Mouse (Mus musculus) ZHBTc4 (cell line): Measurements from ENCODE around the gene Hormad2.
A peak's percentile ranks its signal among the peaks of the same experiment; 100 is the strongest.

Experiments
- DNase-seq: peaks from one replicate; pipeline ENCODE4 v3.0.0-alpha.2; 2011; ENCODE audit warnings: low read depth, low spot score

Hormad2 gene

DNA sequence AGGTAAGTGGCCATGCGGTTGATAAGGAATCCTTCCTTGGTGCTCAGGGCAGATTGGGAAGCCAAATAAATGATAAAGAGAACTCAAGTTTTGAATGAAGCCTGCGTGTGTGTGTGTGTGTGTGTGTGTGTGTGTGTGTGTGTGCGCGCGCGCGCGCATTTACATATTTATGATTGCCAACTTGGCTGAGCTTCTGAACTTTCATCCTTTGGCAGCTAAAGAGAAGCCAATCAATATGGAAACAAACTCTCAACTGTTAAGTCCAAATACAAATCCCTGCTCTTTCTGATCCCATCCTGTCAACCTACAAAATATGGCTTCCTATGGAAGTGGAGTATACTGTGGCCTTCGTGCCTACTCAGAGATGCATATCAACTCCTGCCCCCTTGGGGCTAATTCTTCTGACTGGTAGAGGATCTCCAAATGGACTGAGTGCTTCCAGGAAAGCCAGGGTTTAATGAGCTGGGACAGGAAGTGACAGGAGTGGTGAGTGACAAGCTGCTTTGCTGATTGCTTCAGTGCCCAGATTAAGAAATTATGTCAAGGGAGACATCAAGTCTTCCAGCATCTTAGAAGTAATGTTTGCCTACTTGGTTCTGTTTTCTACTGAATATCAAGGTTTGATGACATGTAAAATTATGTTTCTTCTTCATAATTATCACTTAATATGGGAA is 5.4 kb upstream of the Hormad2 start:
- DNase-seq = no peak

DNA sequence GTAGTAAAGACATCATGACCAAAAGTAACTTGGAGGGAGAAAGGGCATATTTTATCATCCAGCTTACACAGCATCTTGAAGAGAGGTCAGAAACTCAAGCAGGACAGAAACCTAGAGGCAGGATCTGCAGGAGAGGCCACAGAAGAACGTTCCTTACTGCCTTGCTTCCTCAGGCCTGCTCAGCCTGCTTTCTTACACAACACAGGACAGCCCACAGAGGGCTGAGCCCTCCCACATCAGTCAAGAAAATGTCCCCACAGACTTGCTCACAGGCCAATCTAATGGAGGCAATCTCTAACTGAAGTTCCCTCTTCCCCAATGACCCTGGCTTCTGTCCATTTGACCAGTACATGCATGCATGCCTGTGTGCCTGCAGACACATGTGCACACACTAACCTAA is 1.4 kb upstream of the Hormad2 start:
- DNase-seq = no peak

DNA sequence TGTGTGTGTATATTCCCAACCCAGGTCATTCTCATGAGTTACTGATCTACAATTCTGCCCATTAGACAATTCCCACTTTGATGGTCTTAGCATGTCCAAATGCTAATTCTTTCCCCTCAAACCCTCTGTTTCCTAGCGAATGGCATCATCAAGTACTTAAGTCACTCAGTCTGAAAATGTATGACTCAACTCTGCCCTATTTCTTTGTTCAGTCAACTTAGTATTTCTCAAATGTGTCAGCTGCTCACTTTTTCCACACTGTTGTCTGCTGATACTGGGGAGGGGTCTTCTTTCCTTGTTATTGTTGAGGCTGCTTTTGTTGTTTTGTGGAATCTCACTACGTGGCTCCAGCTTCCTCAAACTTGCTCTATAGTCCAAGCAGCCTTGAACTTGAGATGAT is 2.7 kb downstream of the Hormad2 start:
- no peak for DNase-seq

DNA sequence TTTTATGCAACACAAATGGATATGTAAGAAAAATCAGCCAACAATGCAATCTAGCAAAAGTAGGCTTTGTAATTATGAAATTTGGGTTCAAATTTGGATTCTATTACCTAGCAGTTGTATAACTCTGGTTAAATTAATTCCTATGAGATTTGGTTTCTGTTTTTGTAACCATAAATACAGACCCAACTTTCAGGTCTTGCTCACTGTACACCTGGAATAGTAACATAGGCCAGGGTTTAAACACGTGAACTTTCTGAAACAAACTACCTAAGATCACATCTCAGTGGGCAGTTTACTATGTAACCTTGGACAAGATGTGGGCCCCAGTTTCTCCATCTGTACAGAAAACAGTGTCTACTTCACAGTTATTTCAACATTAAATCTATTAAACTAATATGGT is 3.6 kb downstream of the Hormad2 start:
- DNase-seq = no peak

DNA sequence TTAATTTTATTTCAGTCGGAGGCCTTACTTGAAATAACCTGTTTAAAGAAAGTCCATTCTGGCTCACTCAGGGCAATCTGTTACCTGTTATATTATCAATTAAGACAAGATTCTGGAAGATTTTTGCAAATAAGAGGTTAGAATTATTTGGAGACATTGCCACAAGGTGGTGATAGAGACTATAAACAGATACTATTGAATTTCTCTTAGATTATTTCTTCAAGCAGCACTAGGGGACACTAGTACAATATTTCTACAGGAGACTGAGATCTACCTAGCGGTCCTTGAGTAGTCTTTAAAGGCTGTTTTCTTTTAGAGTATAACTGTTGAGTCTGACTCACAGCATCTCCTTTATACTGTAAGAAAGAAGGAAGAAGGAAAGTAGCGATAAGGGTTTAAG is 4.3 kb downstream of the Hormad2 start:
- DNase-seq = no peak

DNA sequence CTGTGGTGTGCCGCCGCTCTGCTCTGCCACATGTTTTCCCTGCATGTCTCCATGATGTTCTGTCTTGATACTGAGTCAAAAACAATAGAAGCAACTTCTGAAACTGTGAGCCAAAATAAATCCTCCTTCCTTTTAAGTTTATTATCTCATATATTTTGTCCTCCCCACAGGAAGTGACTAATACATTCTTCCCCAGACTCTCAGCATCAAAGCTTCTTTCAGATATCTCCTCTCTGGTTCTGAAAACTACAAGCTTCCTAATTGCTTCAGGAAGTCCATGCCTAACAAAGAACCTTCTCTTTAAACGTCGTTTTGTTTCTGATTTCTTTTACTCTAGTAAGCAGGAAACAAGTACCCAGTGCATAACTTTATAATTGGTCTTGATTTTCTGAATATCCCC is 6.4 kb downstream of the Hormad2 start:
- no peak for DNase-seq

DNA sequence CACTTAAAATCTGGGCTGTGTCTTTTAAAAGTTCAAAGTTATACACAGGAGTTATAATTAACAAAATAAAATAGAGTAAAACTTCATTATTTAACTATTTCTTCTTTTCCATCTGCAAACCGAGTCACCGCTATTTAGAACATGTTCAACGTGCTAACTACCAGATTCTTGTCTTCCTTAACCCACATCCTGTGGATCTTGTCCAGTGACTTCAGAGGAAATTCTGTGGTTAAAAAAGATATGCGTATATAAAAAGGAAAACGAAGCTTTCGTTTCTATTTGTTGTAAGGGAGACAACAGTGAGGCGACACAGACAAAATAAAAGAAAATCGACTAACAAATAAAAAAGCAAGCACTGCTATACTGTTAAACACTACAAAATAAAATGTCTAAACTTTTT is 17.1 kb downstream of the Hormad2 start:
- no peak for DNase-seq

DNA sequence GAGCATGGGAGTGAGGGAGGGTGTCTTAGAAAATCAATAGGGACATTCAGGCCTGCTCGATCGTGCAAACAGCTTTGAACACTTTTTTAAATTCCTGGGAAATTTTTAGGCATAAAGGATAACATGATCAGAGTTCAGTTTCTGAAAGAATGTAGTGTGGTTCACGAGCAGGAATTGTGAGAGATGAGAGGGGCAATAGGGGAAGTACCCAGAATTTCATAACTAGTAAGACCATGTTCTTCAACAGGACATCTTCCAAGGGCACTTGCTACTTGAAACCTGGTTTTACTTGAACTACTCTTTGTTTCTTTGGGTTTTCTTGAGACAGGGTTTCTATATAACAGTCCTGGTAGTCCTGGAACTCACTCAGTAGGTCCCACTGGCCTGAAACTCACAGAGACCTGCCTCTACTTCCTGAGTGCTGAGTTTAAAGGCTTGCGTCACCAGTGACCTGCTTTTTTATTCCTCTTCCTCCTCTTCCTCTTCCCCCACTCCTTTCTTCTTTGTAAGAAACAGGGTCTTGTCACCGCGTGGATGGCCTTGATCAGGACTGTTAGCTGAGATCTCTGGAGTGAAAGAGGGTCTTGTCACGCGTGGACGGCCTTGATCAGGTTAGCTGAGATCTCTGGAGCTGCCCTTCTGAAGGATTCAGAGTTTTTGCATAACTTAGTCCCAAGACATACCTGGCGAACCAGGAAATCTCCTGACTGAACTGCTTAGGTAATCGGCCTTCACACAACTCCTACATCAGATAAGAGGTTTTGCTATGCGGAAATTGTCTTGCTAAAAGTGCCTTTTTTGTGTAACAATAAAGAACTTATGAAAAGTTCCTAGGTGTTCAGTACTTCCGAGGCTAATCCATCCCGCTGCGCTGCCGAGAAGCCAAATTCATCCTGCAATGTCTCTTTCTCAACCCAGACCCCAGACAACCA is 18.1 kb downstream of the Hormad2 start:
- peak; percentile 48 for DNase-seq

DNA sequence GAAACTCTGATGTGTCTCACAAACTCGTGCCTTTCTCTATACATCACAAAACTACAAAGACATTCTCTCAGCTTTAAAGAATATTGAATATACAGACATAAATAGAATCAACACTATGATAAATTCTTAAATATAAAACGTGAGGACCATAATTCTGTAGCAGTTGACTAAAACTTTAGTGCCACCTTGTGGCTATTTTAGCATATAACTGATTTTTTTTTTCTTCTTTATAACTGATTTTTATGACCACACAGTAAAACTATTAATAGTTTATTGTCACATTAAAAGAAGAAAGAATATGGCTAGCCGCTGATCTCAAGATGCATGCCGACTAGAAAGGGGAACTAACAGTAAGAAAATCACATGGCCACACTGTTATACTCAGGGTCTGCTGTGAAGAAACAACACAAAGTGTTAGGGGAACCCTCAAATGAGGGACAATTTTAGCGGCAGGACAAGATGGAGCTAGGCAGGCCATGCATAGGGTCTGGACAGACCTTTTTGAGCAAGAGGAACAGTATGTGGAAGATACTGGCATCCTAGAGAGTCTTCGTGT is 18.9 kb downstream of the Hormad2 start:
- no peak for DNase-seq

DNA sequence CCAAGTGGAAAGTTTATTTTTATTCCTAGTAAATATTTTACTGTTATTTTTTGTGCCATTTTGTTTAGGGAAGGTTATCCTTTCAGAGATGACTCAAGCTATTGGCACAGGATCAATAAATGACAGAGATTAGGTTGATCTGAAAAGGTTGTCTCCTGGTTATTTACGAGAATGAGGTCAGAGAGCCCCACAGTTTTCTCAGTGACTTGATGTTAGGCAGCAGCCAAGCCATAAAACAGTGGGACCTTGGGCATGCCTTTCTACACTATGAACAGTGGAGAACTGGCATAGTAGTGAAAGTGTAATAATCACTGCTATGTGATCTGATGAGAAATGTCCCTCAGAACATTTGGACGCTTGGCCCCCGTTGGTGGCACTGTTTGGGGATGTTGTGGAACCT is 22.9 kb downstream of the Hormad2 start:
- no peak for DNase-seq

DNA sequence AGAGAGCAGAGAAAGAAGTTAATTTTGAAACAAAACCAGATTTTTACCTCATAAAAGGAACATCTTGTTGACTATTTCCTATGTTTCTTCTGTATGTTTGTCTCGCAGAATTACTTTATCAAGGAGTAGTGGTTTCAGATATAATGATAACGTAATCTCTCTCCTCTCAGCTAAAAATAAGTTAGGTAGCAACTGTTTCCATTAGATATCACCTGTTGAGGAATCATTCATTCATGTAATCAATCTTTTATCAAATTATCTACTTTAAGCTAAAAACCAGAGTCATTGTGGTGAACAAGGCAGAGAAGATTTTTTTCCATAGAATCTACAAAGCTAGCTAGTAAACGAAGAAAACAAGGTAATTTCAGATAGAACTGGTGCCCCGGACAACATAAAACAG is 28.6 kb downstream of the Hormad2 start:
- DNase-seq = no peak

DNA sequence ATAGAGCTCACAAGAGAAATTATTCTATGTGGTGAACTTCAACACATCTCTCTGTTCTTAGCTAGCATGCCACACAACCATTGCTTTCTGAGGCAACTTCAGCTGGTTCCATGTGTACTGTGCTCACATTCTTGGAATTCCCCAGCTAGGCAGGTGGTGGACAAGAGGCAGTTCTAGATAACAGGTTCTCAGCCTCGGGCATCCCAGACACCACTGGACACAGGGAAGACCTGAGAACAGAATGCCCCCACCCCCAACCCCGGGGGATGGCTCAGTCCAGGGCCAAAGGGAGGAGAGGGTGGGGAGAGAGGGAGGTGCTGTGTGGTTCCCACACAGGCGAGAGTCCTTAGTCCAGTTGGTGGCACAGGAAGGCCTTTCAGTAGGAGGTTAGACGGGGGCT is 36.6 kb downstream of the Hormad2 start:
- peak; percentile 63 for DNase-seq

DNA sequence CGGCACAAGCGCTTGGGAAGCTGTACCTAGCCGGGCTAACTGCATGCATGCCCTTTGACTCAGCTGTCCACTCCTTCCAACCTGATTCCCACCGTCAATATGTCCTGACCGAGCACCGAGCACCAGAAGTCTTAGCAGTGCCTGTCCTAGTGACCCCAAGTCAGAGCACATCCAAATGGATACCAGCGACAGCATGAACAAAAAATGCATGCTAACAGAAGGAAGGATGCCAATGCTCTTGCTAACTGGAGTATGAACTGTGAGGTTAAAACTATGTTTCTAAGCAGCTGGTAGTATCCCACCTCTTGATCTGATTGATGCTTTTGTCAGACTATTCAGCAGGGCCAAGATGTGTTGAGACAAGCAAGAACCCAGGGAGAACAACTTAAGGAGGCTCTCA is 37.5 kb downstream of the Hormad2 start:
- no peak for DNase-seq

DNA sequence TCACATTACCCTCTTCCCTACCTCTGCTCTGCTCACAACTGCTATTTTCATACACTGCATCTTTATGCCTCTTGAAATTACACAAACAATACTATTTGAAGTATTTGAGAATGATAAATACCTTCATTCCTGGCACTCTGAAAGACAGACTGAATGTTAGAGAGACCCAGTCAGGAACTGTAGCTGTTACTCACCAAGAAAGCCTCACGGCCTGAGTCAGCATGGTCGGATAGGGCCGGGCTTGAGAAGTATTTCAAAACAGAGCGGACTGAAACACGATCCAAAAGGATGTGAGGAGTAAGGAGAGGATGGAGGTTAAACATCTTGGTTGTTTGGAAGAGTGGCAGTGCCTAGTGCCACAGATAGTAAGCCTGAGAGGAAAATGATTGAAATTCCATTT is 39.7 kb downstream of the Hormad2 start:
- DNase-seq = no peak

DNA sequence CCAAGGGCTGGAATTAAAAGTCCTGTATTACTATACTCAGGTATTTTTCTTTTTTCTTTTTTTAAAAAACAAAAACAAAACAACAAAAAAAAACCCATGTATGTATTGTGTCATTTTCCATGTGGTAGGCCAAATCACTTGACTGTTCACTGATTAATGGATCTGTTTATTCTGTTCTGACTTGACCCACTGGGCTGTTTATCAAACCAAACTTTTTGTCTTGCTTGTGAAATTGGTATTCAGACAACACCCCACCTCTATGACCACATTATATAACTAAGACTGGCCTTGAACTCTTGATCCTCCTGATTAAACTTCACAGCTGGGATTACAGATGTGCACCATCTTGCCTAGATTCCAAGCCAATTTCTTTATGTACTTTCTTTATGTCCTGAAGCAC is 46.7 kb downstream of the Hormad2 start:
- DNase-seq = no peak

DNA sequence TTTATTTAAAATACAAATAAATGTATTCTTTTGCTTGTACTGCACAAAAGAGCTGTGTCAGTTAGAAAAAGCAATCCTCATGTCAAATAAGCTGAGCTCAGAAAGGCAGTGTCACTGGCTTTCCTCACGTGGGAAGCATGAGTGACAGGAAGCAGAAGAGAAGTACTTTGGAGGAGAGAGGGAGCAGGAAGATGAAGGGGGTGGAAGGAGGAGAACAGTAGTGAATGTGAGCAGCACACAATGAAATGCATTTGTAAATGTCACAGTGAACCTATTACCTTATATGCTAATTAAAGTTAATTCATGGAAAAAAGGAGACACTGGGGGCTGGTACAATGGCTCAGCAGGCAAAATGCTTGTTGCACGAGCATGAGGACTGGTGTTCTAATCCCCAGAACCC is 52.9 kb downstream of the Hormad2 start:
- no peak for DNase-seq

DNA sequence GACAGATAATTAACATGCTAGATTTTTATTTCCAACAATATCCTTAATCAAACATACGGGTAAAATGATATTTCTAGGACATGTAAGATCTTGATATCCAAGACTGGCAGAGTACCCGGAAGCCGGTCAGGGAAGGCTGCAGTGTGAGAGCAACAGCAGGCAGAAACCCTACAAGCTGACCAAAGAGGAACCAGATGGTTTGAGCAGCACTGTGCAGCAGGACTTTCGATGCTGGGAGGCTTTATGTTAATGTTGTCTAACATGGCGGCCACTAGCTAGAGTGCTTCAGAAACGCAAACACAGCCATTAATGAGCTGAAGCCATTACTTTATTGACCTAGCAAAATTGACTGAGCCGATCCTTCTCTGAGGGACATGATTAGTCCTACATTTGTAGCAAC is 58.6 kb downstream of the Hormad2 start:
- no peak for DNase-seq

DNA sequence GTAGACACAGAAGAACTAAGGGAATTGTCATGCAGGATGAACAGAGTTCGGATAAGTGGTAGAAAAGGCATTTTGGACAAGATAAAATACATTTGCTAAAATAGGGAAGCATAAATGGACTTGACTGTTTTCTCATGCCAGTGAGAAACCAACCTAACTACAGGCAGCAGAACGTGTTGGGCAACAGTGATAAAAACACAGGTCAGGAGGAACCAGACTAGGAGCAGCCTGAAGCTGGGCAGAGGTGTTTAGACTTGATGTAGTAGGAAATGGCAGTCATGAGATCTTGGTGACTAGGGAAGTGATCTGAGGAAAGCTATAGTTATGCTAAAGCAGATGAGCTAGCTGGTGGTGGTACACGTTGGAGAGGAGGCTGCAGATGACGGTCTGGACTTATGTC is 61.0 kb downstream of the Hormad2 start:
- peak; percentile 44 for DNase-seq

DNA sequence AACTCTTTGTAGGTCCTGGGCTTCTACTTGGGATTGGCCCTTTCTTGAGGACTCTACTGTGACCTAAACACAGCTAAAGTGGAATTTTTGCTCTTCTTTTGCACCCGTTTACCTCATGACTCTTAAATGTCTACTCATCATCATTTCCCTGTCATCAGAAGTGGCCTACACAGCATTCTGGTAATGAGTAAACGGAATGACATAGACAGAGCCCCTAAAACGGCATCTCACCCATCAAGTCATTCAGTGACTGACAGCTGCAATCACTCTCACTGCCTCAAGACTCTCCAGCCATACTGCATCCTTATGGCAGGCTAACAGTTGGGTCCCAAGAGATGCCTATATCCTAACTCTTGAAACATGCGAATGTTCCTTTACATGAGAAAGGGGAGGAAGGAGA is 74.5 kb downstream of the Hormad2 start:
- DNase-seq = no peak

DNA sequence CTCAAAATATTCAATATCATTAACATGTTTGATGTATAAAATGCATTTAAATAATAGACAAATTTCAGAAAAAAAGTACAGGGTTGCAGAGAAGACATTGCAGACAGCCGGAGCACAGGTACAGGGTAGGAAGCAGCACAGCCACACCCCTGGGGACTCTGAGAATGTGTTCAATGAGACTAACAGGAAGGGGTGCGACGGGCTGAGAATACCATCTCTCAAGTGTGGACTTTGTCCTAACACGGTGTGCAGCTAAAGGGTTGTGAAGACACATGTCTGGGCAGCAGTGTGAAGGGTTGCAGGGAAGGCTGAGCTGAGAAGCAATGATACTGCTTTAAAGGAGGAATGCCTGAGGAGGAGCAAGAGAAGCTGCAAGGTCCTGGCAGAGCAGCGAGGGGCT is 85.5 kb downstream of the Hormad2 start:
- peak; percentile 42 for DNase-seq

DNA sequence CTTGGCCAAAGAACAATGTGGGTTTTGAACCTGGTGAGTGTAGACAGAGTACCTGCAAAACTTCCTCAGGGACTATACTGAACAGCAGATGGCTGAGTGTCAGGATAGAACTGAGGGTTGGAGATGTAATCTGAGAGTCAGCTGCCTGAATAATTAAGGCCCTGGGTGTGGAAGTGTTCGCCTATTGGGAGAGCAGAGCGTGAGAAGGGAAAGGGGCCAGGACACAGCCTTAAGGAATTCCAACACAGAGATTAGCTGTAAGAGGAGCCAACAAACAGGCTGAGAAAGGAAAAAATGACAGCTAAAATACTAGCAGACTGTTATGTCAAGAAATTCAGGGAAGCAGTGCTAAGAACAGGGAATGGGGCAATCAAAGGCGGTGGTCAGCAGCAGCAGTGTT is 88.3 kb downstream of the Hormad2 start:
- DNase-seq = peak; percentile 17

DNA sequence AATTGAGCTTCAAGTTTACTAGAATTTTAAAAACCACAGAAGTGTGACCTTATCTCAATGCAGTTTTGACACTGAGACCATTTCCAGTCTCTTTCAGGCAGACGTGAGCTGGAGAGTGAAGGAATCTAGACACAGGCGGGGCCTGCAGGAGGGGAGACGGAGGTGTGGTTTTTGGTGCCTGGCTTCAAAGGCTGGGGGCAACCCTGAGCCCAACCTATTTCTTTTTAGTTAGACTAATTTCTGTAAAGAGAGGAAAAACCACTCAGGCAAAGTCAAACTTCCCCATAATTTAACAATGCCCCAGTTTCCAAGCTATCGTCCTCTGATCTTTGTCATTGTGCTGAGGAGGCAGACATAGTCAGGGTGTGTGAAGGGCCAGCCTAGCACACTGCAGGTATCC is 97.0 kb downstream of the Hormad2 start:
- peak; percentile 57 for DNase-seq

DNA sequence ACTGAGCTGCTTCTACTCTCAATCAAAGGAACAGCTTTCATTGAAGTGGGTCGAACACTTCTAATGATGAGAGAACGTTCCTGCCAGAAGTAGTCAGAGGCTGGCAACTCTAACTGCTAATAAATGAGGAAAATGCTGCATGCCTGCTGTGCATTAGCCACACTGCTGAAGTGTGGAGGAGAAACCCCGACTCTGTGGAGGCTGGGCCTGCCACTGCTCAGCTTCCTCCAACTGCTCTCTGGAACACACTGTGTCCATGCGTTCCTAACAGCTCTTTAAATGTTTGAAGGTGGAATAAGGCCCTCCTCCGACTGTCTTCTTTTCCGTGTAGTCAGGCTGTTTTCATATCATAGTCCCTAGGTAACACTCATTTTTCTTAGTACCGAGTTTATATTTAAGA is 98.9 kb downstream of the Hormad2 start:
- no peak for DNase-seq
